Mouse (Mus musculus) intestine, postnatal 0 days (tissue): ENCODE results near the gene Ncoa1. TPM values are rescaled to one million over a fixed set of nuclear protein-coding genes. Genes with fewer than 3 reads are reported as not detected.

ENCODE experiments used
- ATAC-seq: fragments of 200-750 bp; cut with Nextera tagmentation; 2 replicates; pipeline ENCODE4 v1.8.0; 2017; ENCODE audit warnings: mild to moderate bottlenecking, moderate TSS enrichment, moderate library complexity
- H3K27ac ChIP-seq: fragments of 300-500 bp; sonication (generic); 2 replicates; pipeline ENCODE4 v1.5.1; 2014; ENCODE audit warnings: mild to moderate bottlenecking, low read depth, low read length, moderate library complexity
- H3K27me3 ChIP-seq: fragments of 300-500 bp; sonication (generic); replicated peaks from 2 replicates; pipeline ENCODE4 v1.6.1; 2014; ENCODE audit warnings: low read length, mixed read lengths; ENCODE audit not compliant: control insufficient read depth, insufficient read depth
- H3K36me3 ChIP-seq: fragments of 300-500 bp; sonication (generic); 2 replicates; pipeline ENCODE4 v1.6.1; 2014; ENCODE audit warnings: mild to moderate bottlenecking, moderate library complexity; ENCODE audit not compliant: control insufficient read depth, insufficient read depth
- H3K4me1 ChIP-seq: fragments of 300-500 bp; sonication (generic); replicated peaks from 2 replicates; pipeline ENCODE4 v1.6.1; 2014; ENCODE audit warnings: antibody characterized with exemption, low read length, mixed read lengths; ENCODE audit not compliant: control insufficient read depth, insufficient read depth
- H3K4me2 ChIP-seq: fragments of 300-500 bp; sonication (generic); replicated peaks from 2 replicates; pipeline ENCODE4 v1.6.1; 2014; ENCODE audit warnings: low read depth, mild to moderate bottlenecking, moderate library complexity
- H3K4me3 ChIP-seq: fragments of 300-500 bp; sonication (generic); 2 replicates; pipeline ENCODE4 v1.5.1; 2014; ENCODE audit warnings: low read depth, low read length
- H3K9ac ChIP-seq: fragments of 300-500 bp; sonication (generic); 2 replicates; pipeline ENCODE4 v1.6.1; 2014; ENCODE audit warnings: mild to moderate bottlenecking, low read depth, low read length
- H3K9me3 ChIP-seq: fragments of 300-500 bp; sonication (generic); 2 replicates; pipeline ENCODE4 v1.6.1; 2016; ENCODE audit warnings: mixed run types; ENCODE audit not compliant: control insufficient read depth
- CTCF ChIP-seq: sonication (generic); IDR thresholded peaks from 2 replicates; pipeline ENCODE4 v1.5.1; 2016; ENCODE audit warnings: low read depth, mild to moderate bottlenecking, control low read depth, antibody characterized with exemption, moderate library complexity
- WGBS: fragments of 180-500 bp; shearing (Covaris S2); extraction: QIAGEN DNeasy Blood & Tissue Kit; methylation state at CpG from one replicate; pipeline ENCODE4 v1.1.7; 2014; 5-methylcytosine and 5-hydroxymethylcytosine counted together
- polyA plus RNA-seq: library from polyadenylated mRNA; unstranded; fragments of >200 nt; fragmentation: Nextera tagmentation; extraction: Ambion mirVana; gene quantifications from 2 replicates; pipeline ENCODE4 v1.2.1, GENCODE M21; 2015

Ncoa1 gene
- polyA plus RNA-seq, 1 experiment from 2014 or later, result 6.6 TPM

DNA sequence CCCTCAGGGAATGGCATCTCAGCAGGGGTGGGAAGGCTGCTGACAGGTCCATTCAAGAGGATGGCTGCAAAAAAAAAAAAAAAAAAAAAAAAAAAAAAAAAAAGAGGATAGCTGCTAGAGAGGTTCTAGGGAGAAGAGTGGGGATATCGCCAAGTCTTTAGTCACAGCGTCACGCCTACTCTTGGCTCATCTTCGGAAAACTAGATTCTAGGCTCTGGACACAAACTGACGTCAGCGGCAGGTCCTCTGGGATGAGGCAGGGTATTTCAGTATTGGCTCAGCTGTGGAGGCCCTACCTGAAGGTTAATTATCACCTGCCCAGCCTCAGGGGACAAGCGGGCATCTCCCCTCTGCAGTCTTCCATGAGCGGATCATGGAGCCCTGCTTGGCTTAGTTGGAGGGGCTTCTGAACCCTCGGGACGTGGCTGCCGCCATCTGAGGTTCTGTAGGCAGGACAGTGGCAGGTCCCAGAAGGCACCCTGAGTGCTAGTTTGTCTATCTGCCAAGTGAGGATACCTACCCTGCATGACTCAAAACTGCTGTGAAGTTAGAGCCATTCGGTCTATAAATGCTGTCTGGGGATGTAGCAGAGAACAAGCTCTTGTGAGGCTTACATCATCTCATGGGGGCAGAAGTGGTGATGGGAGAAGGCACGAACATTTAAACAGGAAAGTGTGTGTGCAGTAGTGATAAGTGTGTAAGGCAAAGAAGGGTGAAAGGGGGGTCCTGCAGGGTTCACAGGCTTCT is 275.4 kb downstream of the Ncoa1 start:
- H3K4me2 ChIP-seq, result no peak overlapping the region
- no peak overlapping the region for H3K27ac ChIP-seq
- H3K4me1 ChIP-seq, result no peaks in the 10 kb centered on the region
- no peaks in the 10 kb centered on the region for H3K9me3 ChIP-seq
- peaks cover 44% of the 10 kb centered on the region for H3K36me3 ChIP-seq
- TF ChIP-seq CTCF, result no peak
- no peaks in the 10 kb centered on the region for H3K27me3 ChIP-seq
- H3K4me3 ChIP-seq, result no peak overlapping the region
- ATAC-seq, result no peak
- no peak overlapping the region for H3K9ac ChIP-seq
- 85% methylated on average over 13 of the region's 13 CpGs for WGBS

DNA sequence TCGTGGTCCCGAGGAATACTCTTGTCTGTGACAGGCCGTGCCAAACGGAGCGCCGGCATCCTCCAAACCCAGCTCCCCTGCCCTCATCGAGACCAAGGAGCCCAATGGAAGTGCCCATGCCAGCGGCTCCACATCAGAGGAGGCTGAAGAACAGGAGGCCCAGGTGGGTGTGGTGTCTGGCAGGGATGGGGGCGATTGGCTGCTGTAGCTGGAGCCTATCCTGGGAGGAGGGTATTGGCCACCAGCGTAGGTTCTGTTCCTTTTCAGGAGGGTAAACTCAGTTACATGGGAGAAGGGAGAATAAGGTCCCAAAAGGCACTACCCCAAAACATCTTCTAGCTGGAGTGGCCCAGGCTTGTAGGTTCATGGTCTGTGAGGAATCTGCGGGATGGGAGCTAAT is 277.7 kb downstream of the Ncoa1 start:
- no peak overlapping the region for H3K4me3 ChIP-seq
- ATAC-seq, result no peak
- H3K4me2 ChIP-seq, result no peak overlapping the region
- no peaks in the 10 kb centered on the region for H3K27me3 ChIP-seq
- no peak overlapping the region for H3K27ac ChIP-seq
- H3K4me1 ChIP-seq, result no peaks in the 10 kb centered on the region
- H3K9ac ChIP-seq, result no peak overlapping the region
- whole genome bisulfite sequencing, result 95% methylated on average over 11 of the region's 11 CpGs
- H3K9me3 ChIP-seq, result no peaks in the 10 kb centered on the region
- TF ChIP-seq CTCF, result no peak
- peaks cover 34% of the 10 kb centered on the region for H3K36me3 ChIP-seq

- no peak for ATAC-seq
- Histone ChIP-seq H3K27me3 (no peaks in the 10 kb centered on the region), H3K4me1 (no peaks in the 10 kb centered on the region), H3K9ac (no peak overlapping the region), H3K27ac (no peak overlapping the region), H3K4me3 (no peak overlapping the region), H3K4me2 (no peak overlapping the region), H3K36me3 (peaks cover 31% of the 10 kb centered on the region), H3K9me3 (no peaks in the 10 kb centered on the region)
- no peak for TF ChIP-seq CTCF
- WGBS, result 77% methylated on average over 4 of the region's 4 CpGs
Observed at GRCm38 (mm10) chr12:4198702-4199101, 278.3 kb downstream of the Ncoa1 start.

Other genes with a start within 250 kb of the Ncoa1 start
- gene Ptrhd1, start 243.2 kb downstream of the Ncoa1 start, polyA plus RNA-seq, result 4.7 and 4.9 TPM in 2 replicates
- 5.2 and 5.4 TPM in 2 replicates for gene Cenpo, start 242.9 kb downstream of the Ncoa1 start, polyA plus RNA-seq
- 26.1 and 27.1 TPM in 2 replicates for gene Itsn2, start 115.5 kb upstream of the Ncoa1 start, polyA plus RNA-seq
- gene Gm3625, start 115.7 kb upstream of the Ncoa1 start, polyA plus RNA-seq, result not detected in 2 replicates